Mouse (Mus musculus): Measurements from ENCODE around the gene Atf6.

The Atf6 gene

DNA sequence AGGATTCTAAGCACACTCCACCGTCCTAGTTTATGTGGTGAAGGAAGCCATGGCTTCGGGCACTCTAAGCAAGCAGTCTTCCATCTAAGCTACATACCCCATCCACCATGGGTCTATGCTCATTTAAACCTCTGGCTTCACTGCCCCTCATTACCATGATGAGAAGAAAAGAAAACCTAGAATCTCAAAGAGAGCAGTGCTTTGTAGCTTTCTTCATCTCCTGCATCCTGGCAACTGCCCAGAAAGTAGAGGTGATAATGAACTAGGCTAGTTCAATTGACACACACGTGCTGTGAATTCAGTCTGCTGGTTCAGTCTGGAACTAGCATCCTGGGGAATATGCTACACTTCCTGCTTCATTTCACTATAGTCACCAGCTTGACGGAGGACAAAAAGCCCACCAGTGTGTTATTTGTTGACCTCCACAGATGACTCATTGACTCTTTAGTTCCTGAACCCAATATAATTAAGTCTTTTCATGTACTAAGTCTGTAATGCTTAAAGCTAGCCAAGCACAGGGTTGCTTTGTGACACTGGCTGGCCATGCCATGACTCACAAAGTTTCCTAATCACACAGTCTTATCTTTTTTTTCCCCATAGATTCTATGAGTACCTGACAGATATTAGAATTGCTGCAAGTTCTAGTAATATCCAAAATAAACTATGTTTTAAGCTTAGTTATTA, 162.5 kb downstream of the Atf6 start:
- no peak for DNase-seq (ENCODE audit: low spot score in 2 of 2)

DNA sequence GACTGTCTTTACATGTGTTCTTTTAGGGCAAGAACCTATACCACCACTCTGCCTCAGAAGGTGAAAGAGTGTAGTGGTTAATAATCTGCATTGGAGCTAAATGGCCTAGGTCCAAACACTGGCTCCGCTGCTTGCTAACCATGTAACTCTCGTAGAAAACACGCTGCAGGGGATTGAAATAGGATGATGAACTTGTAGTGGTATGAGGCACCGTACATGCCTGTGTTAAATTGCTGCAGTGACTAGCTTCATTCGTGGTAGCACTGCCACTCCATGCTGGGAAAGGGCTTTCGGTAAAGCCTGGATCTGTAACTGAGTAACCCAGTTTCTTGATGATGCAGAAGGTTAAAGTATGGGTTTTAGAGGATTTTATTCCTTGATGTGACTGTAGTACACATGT, 163.5 kb downstream of the Atf6 start:
- no peak for DNase-seq (ENCODE audit: low spot score in 2 of 2)

DNA sequence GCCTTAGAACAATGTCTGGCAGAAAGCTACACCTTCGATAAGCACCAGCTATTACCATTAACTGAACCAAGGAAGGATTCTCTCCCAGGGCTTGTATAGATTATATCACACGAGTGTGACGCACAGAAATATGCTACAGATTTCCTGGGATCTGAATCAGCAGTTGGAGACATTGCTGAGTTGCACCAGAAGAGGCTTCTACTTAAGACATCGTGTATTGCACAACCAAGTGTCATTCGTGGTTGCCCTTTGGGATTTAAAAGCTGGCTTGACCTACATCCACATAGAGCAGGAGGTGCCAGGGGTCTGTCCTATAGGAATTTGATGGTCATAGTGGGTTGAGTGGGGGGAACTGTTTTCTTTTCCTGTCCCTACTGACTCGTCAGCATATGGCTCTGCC, 164.6 kb downstream of the Atf6 start:
- no peak for DNase-seq (ENCODE audit: low spot score in 2 of 2)

DNA sequence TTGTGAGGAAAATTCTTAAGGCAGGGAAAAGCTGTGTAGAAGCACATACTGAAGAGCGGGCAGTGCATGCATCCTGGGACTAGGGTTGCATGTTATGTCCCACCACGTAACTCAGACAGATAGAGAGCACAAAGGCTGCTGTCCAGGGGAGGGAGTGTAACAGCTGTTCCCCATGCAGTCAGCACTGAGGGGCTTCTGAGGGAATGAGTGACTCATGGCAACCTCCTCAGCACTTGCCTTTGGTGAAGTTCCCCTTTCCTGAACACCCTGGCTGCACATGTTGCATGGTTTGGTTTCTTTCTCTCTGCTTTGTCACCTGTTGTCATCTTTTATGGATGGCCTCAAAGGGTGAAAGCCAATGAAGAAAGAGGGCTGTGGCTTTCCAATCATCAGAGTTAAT, 165.3 kb downstream of the Atf6 start:
- DNase-seq (ENCODE audit: low spot score in 2 of 2), result no peak

DNA sequence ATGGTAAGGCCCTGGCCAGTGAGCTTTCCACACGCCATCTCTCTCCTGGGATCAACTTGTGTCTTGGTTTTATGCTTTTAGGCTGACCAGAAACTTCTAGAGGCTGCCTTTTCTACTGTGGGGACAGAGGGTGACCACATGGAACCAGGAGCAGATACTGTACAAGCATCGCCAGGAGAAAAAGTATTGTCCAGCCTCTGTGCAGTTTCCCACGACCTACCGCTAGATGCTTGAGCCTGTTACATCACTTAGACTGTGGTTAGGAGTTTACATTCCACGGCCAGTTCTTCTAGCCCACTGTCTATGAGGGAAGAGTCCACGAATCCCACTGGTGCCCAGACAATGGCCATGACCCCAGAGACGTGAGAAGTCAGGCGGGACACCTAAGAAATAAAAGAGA, 166.0 kb downstream of the Atf6 start:
- no peak for DNase-seq (ENCODE audit: low spot score in 2 of 2)

DNA sequence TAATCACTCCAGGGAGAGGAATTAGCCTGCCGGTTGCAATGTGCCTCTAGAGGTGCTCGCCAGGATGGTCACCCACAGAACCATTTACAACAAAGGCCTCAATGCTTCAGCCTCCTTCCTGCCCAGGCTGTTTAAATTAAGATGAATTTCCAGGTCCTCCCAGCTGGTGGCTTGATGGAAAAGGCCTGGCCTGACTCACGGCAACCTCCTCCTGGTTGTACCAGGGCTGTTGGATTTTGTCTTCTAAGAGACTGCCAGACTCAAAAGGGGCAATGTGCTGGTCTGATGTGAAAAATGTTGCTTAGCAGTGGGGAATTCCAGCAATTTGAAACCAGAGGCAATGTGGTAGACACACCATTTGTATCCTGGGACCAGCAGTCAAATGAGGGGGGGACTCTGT, 166.4 kb downstream of the Atf6 start:
- no peak for DNase-seq (ENCODE audit: low spot score in 2 of 2)

DNA sequence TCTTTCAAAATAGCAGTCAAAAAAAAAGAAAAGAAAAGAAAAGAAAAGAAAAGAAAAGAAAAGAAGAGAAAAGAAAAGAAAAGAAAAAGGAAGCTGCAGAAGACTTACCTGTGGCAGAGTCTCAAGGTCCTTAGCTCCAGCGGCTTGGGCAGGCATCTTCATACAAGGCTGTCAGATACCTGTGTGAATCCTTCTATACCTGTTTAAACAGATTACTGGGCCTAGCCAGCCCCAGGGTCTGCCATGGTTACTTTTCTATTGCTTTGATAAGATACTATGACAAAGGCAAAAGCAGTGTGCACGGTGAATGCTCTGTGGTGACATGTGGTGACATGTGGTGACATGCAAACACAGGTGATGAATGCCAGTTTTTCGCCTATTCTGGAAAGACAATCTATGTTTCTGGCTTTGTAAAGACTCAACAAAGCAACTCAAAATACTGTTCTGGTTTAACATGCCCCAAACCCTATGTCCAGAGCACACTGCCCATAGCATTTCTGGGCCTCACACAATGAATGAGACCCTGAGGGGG, 167.0 kb downstream of the Atf6 start:
- DNase-seq (ENCODE audit: low spot score in 2 of 2), result no peak

DNA sequence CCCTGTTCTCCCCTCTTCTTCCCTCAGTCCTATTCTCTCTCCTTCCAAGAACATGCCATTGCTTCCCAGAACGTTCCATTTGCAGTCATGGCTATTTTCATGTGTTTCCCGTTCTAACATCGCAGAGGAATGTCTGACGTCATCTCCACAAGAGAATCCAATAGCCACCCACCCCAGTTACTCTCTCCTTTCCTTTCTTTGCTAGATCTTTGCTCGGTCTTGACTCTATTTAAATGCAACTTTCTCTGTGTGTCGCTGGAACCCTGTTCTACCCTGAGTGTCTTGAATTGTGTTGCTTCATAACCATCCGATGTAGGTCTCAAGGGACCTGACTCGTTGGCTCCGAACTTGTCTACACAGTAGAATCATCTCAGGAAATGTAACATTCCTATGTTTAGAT, 168.0 kb downstream of the Atf6 start:
- no peak for DNase-seq (ENCODE audit: low spot score in 2 of 2)

DNA sequence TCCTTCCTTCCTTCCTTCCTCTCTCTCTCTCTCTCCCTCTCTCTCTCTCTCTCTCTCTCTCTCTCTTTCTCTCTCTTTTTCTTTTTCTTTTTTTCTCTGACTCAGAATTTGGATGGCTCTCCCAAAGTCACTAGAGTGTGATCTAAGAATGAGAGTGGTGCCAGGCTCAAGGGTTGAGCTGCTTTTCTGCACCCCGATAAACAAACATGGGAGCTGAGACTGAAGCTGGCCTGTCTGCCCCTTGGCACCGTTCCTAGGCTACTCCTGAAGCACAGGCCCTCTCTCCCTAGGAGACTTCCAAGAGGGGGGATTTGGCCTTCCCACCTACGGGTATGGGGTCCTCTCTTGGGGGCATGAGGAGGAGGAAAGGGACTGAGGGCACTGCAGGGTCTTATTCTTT, 168.8 kb downstream of the Atf6 start:
- no peak for DNase-seq (ENCODE audit: low spot score in 2 of 2)

DNA sequence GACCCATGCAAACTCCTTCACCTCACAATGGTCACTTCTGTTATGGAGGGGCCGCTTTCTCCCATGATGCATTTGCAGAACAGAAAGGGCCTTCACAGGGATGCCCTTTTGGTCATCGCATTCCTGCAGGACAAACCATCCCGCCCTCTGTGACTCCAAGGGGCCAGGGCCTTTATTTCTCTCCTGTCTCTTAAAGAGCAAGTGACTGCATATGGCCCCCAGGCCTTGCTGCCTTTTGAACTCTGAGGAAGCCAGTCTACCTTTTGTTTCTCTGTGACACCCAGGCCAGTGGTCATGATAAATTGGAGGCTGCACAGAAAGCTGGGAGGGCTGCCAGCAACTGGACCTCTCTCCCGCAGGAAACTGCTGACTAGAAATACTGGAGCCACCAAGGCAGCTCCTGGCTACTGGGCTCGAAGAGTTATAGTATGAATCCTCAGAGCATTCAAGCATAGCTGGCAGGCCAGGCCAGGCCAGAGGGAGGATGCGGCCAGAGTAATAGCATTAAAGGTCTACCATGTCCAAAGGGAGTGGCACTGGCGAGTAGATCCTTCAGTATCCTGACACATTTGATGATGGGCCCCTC, 169.7 kb downstream of the Atf6 start:
- DNase-seq (ENCODE audit: low spot score in 2 of 2), result no peak

DNA sequence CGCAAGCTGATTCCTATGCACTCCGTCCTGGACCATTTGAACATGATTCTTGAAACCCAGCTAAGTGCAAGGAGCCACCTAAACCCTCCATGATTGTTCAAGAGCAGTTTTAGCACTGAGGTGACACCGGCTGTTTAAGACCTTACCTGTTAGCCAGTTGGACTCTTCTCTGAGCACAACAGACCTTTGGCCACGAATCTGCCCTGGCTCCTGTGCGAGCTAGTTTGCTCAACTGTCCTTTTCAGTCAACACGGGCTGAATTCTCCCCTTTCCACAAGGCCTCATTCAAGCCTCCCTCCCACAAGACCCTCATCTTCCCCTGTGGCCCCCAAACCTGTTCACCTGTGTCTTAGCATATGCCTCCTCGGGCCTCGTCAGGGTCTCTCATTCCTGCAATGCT, 170.6 kb downstream of the Atf6 start:
- DNase-seq (ENCODE audit: low spot score in 2 of 2), result no peak

DNA sequence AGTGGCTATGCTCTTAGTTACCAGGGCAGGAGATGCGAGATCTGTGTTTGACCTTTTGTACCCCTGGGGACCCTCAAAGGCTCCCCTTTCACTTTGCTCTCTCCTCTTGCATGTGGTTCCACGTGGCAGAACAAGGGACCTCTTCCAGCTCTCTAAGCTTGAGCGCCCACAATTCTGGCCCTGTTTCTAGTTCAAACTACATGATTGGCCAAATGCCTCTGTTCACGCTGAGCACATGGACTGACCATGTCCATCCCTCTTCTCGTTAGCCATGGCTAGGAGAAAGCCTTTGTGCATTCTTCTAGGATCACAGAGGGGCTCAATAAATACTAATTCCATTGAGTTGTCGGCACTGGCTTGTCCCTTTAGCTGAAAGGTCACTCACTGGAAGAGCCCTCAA, 172.2 kb downstream of the Atf6 start:
- DNase-seq (ENCODE audit: low spot score in 2 of 2), result no peak

DNA sequence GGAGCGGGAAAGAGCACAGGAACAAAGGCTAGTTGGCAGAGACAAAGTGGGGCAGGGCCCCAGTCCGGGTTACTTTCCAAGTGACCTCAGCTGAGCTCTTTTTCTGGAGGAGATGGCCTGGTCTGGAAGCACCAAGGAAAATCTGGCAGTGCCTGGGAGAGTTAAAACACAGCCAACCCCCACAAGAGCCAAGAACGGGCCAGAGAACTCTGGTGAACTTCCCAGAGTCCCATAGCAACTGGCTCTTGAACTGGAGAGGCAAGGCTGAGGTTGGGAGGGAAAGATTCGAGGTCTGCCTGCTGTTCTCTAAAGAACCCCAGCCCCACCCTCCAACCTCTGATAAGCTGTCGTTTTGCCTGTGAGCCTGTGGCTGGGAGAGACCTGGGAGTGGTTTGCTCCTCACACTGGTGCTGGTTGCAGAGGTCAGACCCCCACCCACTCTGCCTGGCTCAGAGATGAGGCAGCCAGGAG, 172.7 kb downstream of the Atf6 start:
- DNase-seq (ENCODE audit: low spot score in 2 of 2), result no peak

DNA sequence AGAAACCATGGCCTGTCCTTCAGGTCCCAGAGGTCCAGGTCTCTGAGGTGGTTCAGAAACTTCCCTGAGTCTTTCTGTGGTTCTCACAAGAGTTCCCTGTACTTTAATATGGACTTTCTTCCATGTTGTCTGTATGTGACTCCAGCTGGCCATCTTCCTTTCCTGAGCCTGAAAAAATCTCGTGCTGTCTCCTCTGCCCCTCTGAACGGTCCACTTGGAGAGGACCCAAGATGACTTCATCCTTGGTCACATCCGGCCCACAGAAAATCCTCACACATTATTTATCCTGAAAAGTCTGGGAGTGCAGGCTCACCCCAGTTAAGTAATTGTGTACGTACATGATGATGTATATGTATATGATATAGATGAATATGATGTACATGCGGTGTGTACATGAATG, 176.3 kb downstream of the Atf6 start:
- no peak for DNase-seq (ENCODE audit: low spot score in 2 of 2)

DNA sequence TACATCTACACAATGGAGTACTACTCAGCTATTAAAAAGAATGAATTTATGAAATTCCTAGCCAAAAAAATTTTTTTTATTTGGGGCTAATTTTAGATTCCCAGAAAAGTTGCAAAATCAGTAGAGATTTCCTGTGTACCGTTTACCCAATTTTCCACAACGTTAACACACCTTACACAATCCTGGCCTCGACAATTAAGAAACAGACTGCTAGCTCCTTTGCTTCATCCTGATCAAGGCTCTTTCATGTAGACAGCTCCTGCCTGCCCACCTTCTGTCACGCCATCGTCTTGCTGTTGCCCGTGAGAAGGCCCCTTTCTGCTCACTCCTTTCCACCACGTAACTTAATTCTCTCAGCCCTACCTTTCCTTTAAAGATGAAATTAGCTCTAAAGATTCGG, 177.8 kb downstream of the Atf6 start:
- no peak for DNase-seq (ENCODE audit: low spot score in 2 of 2)

DNA sequence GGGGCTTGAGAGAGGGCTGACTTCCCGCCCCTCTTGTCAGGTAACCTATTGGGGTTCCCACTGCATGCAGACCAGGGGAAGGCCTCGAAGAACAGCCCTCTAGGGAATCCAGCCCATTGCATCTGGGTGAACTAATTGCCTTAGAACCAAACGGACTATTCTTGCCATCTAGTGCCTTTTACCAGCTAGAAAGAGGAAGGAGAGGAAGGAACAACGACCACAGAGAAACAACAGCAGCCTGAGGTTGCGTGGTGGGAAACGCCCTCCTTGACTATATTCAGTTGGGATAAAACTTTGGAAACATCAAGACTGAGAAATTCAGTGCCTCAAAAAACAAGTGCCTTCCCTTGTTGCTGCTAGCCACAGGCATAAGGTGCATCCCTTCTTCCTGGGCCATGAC, 183.7 kb downstream of the Atf6 start:
- no peak for DNase-seq (ENCODE audit: low spot score in 2 of 2)

DNA sequence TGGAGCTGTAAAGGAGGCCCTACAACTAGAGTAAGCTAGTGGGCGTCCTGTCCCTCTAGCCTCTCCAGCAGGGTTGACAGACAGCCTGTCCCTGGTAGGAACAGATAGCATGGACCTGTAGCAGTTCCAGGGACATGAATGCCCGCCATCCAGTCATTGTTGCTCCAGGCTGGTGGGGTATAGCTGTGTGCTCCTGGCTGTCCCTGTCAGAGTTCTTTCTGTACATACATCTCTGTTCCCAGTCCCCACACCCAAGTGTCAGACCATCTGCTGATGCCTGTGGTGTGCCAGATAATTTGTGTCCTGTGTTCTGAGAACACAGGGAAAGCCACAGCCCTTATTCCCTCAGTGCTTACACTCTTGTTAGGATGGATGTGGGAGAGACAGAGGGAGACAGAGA, 187.9 kb downstream of the Atf6 start:
- no peak for DNase-seq (ENCODE audit: low spot score in 2 of 2)

DNA sequence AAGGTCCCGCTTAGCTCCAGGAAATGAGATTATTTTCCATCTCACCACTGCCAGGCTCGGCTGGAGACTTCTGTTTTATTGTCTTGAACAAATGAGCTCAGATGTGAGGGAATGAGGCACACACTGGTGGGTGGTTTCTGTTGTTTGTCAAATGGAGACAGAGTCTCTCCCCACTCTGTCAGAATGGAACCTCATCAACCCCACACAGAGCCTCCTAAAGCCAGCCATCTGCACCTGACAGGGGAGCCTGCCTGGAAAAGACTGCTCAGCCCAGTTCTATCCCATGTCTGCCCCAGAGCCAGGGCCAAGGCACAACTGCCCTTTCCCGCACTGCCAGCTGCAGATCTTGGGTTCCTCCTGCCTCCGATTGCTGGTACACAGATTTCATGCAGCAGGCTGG, 188.7 kb downstream of the Atf6 start:
- DNase-seq (ENCODE audit: low spot score in 2 of 2), result no peak

DNA sequence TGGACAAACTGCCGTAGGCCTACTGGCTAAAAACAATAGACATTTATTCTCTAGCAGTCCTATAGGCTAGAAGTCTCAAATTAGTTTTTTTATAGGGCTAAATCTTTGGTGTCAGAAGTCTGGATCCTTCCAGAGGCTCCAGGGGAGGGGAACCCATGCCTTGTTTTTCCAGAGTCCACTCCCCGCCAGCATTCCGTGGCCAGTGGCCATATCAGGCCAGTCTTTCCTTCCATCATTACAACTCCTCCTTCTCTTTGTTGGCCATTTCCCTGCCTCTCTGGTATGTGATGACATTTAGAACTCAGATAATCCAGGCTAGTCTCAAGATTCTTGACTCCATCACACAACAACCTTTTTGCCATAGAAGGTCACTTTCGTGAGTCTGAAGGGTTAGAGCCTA, 189.9 kb downstream of the Atf6 start:
- DNase-seq (ENCODE audit: low spot score in 2 of 2), result no peak

DNA sequence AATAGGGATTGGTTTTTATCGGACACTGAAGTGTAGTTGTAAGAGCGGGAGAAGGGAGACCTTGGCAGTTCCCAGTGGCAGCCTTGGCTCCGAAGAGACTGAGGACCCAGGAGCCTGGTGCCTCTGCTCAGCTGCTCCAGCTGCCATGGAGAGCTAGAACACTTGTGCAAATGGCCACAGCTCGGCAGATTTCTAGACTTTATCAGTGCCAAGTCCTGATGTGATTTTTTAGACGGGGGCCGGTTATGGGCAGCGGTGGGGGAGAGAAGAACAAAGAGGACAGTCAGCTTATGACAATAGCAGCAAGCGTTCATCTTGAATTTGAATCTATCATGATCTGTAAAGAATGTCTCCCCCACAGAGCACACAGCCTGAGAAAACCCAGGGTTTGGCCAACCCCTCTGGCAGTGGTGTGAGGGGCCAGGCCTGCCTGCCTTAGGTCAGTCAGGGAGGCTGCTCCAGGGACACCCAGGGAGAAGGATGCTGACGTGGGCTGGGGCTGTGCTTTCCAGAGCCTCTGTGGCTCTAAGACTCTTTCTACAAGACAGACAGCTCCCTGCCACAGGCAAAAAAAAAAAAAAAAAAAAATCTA, 193.3 kb downstream of the Atf6 start:
- DNase-seq (ENCODE audit: low spot score in 2 of 2), result no peak

DNA sequence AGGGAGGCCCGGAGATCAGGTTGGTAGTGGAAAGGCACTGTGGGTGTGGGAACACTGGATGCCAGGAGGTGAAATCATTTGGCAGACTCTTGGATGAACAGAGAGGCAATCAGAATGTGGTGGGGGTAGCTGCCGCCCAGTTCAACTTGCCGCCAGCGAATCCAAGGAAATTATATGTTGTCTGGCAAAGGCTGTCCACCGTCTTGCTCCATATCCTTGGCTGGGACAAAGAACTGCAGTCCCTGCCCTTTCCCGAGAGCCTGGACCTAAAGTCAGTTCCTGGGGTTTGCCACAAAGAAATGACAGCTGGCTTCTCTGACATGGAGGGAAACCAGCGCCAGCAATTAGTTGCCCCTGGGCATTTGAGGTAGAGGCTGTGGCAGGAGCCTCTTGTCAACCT, 202.4 kb downstream of the Atf6 start:
- no peak for DNase-seq (ENCODE audit: low spot score in 2 of 2)

DNA sequence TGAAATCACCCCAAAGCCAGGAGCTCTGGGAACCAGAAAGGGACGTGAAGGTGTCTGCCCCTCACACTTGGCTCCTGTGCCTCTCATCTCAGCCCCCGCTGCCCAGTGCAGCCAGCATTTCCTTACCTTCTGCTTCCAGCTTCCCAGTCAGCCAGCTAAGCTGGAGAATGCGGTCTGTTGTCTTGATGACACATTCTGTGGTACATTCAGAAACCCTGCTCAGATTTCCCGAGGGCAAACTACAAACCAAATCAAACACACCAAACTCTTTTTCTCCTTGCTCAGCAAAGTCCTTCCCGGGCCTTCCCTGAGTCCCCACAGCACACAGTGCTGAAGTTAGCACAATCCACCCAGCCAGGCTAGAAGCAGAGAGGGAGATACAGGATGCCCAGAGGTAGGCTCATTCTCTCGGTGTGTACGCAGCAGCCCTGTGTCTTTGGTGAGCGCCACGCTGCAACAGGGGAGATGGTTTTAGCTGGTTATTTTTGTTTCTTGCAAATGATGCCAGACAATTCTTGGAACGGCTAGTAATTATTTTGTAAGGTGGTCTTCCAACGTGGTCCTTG, 202.9 kb downstream of the Atf6 start:
- no peak for DNase-seq (ENCODE audit: low spot score in 2 of 2)

DNA sequence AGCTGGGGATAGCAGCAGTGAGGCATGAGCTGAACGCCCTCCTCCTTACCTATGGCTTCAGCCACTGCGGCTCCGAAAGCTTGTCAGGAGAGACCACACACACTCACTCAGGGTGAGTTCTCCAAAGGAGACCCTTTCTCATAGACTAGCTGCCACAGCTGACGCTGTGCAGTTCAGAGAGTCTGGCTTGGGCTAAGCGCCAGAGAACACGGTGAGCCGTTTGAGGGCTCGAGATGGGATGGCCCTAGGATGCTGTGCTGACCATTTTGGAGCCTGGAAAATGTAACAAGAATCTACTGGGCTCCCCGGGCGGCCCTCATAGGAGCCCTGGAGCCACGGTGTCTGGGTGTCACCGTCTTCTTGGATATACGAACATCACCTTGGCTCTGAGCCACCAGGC, 208.3 kb downstream of the Atf6 start:
- no peak for DNase-seq (ENCODE audit: low spot score in 2 of 2)

All from right cerebral cortex, adult 2 months (tissue).